Mouse (Mus musculus) gastrocnemius, postnatal 25 days (tissue): Measurements from ENCODE around the gene Adamts8. TPM values are rescaled to one million over a fixed set of nuclear protein-coding genes. Genes with fewer than 3 reads are reported as not detected.

Source experiments
- DNase-seq: peaks from one replicate; pipeline ENCODE4 v3.0.0; 2022
- long read RNA-seq, 2 experiments: library from polyadenylated mRNA; stranded (forward); transcript quantifications; one replicate each; pipeline ENCODE4 v2.0.0; 2021
- total RNA-seq, 2 experiments: library from RNA; stranded (reverse); gene quantifications; 1 replicate in 1 of 2; 2 replicates in 1 of 2; pipeline ENCODE4 v1.2.3; 2021

The Adamts8 gene
- total RNA-seq, result 10 to 100 TPM in 1 of 2 experiments, 1 to 10 TPM in 1; 7.5 to 11.6 TPM
- long read RNA-seq, experiment 1, partial matches to known transcripts, result 3 of 8 reads
- long read RNA-seq, experiment 1, other reads (novel, unspliced or antisense), result 1 of 8 reads
- long read RNA-seq, experiment 2, transcript Adamts8-201 (9 exons, 3,631 nt), result major isoform, 10 of 12 reads
- long read RNA-seq, experiment 2, partial matches to known transcripts, result 2 of 12 reads
- long read RNA-seq, experiment 2, other reads (novel, unspliced or antisense), result 0 of 12 reads

- peak; percentile 39 for DNase-seq
Measured at GRCm38 (mm10) chr9:30942512-30943313, at the start of gene Adamts8. Gene Adamts8 (plus strand): TSS chr9:30942562.

GRCm38 (mm10) chr9:30895618-30896017, 46.7 kb upstream of the Adamts8 start:
- DNase-seq, result no peak

- peak; percentile 70 for DNase-seq
Measured at GRCm38 (mm10) chr9:30896752-30897151, 45.6 kb upstream of the Adamts8 start.

- DNase-seq, result no peak
Measured at GRCm38 (mm10) chr9:30897169-30897568, 45.2 kb upstream of the Adamts8 start.

GRCm38 (mm10) chr9:30902152-30902551, 40.2 kb upstream of the Adamts8 start:
- no peak for DNase-seq

GRCm38 (mm10) chr9:30902641-30903040, 39.7 kb upstream of the Adamts8 start:
- DNase-seq, result no peak

GRCm38 (mm10) chr9:30903266-30903665, 39.1 kb upstream of the Adamts8 start:
- no peak for DNase-seq

- no peak for DNase-seq
Measured at GRCm38 (mm10) chr9:30905861-30906260, 36.5 kb upstream of the Adamts8 start.

- DNase-seq, result no peak
Measured at GRCm38 (mm10) chr9:30906426-30906825, 35.9 kb upstream of the Adamts8 start.

- DNase-seq, result no peak
Measured at GRCm38 (mm10) chr9:30907677-30908295, 34.6 kb upstream of the Adamts8 start.

GRCm38 (mm10) chr9:30908296-30908690, 34.1 kb upstream of the Adamts8 start:
- no peak for DNase-seq

GRCm38 (mm10) chr9:30908973-30909372, 33.4 kb upstream of the Adamts8 start:
- no peak for DNase-seq

GRCm38 (mm10) chr9:30910491-30910890, 31.9 kb upstream of the Adamts8 start:
- DNase-seq, result no peak

GRCm38 (mm10) chr9:30912161-30912560, 30.2 kb upstream of the Adamts8 start:
- peak; percentile 4 for DNase-seq

GRCm38 (mm10) chr9:30913429-30913828, 28.9 kb upstream of the Adamts8 start:
- peak; percentile 2 for DNase-seq

- peak; percentile 11 for DNase-seq
Measured at GRCm38 (mm10) chr9:30914241-30914640, 28.1 kb upstream of the Adamts8 start.

GRCm38 (mm10) chr9:30916266-30916968, 25.9 kb upstream of the Adamts8 start:
- DNase-seq, result peak; percentile 12

GRCm38 (mm10) chr9:30918466-30919356, 23.7 kb upstream of the Adamts8 start:
- peak; percentile 61 for DNase-seq

- peak; percentile 73 for DNase-seq
Measured at GRCm38 (mm10) chr9:30919686-30920085, 22.7 kb upstream of the Adamts8 start.

- DNase-seq, result peak; percentile 51
Measured at GRCm38 (mm10) chr9:30920736-30921135, 21.6 kb upstream of the Adamts8 start.
